Mouse (Mus musculus): ENCODE data around the gene Slc38a2. TPM values are rescaled to one million over a fixed set of nuclear protein-coding genes. Genes with fewer than 3 reads are reported as not detected.

The Slc38a2 gene
- polyA plus RNA-seq (2014; fragmentation: Nextera tagmentation; extraction: Ambion mirVana): 126 and 151 TPM in 2 replicates

DNA sequence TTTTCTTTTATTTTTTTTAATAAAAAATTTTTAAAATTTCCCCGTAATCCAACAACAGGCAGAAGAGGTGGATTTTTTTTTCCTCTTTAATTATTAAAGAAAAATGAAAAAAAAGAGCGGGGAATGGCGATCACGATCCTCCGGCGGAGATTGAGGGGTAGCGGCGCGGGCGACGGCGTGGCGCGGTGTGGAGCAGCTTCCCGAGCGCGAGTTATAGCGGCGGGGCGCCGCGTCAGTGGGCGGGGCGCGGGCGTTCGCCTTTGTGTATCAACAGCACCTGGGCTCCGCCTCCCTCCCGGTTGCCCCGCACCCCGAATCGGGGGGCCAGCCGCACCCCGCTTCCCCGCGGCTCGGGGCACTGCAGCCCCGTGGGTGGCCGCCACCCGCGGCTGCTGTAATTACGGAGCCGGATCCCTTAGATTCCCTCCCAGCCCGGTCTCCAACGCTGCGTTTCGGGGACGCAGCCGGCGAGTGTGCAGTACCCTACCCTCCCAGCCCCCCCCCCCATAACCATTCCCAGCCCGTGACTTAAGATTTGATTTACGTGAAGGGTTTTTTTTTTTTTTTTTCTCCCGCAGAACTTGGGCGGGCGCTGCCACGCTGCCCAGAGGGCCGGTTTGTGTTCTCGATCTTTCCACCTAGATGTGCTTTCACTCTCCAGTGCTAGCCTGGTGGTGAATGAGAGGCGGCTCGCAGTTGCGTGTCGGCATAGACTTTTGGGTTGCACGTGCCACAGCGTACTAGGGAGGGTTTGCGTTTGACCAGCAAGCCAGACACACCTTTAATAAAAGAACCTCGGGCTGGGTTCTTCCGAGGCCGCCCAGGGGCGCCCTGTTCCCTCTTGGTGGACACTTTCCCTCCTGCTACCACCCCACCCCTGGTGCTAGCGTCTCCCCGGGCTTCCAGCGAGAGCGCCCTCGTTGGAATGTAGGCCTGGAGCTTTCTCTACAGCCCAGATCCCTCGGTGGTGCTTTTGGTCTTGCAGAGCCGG is at the start of gene Slc38a2:
TSS of gene Slc38a2 (minus strand) at position 210 of the 991 bp plus-strand sequence.
- H3K4me1 ChIP-seq (ENCODE audit: control insufficient read depth, insufficient read depth, low read length): peaks cover 31% of the 10 kb centered on the region
- ATAC-seq (ENCODE audit: low read depth): peak; percentile 90
- H3K4me3 ChIP-seq (ENCODE audit: low read depth, low read length): peak within 1 kb of the TSS; percentile 89
- H3K27ac ChIP-seq (ENCODE audit: low read depth, low read length): peak within 1 kb of the TSS; percentile 100
- H3K27me3 ChIP-seq (ENCODE audit: control insufficient read depth, insufficient read depth, low read length): no peaks in the 10 kb centered on the region
- H3K4me2 ChIP-seq (ENCODE audit: low read depth, low read length): peak within 1 kb of the TSS; percentile 66
- H3K9me3 ChIP-seq (ENCODE audit: control insufficient read depth, low read length): no peaks in the 10 kb centered on the region
- WGBS: under 1% methylated on average over 64 of the region's 76 CpGs
- peak within 1 kb of the TSS; percentile 98 for H3K9ac ChIP-seq (replicated peaks; ENCODE audit: low read depth, low read length)
- H3K36me3 ChIP-seq (ENCODE audit: control insufficient read depth, insufficient read depth, low read length): peaks cover 16% of the 10 kb centered on the region; the same call in 1 of the 2 replicates

DNA sequence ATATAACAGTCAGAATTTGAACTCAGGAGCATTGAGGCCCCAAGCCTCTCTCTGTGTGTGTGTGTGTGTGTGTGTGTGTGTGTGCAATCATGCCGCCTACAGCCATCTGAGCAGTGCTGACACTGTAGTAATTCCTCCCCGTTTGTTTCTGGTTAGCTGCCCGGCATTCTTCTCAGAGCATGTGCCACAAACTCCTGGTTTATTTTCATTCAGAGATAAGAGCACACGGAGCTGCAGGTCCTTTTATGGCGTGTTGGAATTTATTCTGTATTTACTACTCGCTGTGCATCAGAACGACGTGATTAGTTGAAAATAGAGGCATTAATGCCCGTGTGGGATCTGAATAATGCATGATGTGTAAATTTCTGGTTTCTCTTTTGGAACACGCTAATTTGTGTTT is 49.6 kb upstream of the Slc38a2 start:
- H3K36me3 ChIP-seq (ENCODE audit: control insufficient read depth, insufficient read depth, low read length): no peaks in the 10 kb centered on the region
- 46% methylated on average over 10 of the region's 10 CpGs for WGBS
- no peak overlapping the region for H3K4me2 ChIP-seq (ENCODE audit: low read depth, low read length)
- H3K27me3 ChIP-seq (ENCODE audit: control insufficient read depth, insufficient read depth, low read length): no peaks in the 10 kb centered on the region
- no peak overlapping the region for H3K9ac ChIP-seq (replicated peaks; ENCODE audit: low read depth, low read length)
- peak; percentile 21; the same call in 1 of the 2 replicates for ATAC-seq (ENCODE audit: low read depth)
- H3K9me3 ChIP-seq (ENCODE audit: control insufficient read depth, low read length): no peaks in the 10 kb centered on the region
- no peak overlapping the region for H3K27ac ChIP-seq (ENCODE audit: low read depth, low read length)
- H3K4me1 ChIP-seq (ENCODE audit: control insufficient read depth, insufficient read depth, low read length): no peaks in the 10 kb centered on the region
- H3K4me3 ChIP-seq (ENCODE audit: low read depth, low read length): no peak overlapping the region

DNA sequence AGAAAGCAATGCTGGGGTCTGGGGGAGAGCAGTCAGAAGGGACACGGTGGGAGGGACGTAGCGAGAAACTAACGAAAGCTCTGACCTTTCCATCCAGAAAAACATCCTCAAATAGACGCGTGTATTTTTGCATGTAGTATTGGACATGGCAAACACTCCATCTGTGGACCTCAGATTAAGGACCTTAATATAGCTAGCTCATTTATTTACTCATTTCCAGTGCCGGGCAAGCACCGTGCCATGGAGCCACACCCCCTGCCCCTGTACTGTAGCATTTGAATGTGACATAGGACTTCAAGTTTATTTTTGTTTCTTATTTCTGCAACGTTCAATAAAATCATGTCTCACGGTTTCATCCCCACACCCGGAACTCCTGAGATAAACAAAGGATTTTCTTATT is 48.0 kb upstream of the Slc38a2 start:
- Histone ChIP-seq H3K9me3 (ENCODE audit: control insufficient read depth, low read length) (no peaks in the 10 kb centered on the region), H3K36me3 (ENCODE audit: control insufficient read depth, insufficient read depth, low read length) (no peaks in the 10 kb centered on the region), H3K4me1 (ENCODE audit: control insufficient read depth, insufficient read depth, low read length) (no peaks in the 10 kb centered on the region), H3K27me3 (ENCODE audit: control insufficient read depth, insufficient read depth, low read length) (no peaks in the 10 kb centered on the region), H3K27ac (ENCODE audit: low read depth, low read length) (no peak overlapping the region), H3K9ac (replicated peaks; ENCODE audit: low read depth, low read length) (no peak overlapping the region), H3K4me2 (ENCODE audit: low read depth, low read length) (no peak overlapping the region), H3K4me3 (ENCODE audit: low read depth, low read length) (no peak overlapping the region)
- no peak for ATAC-seq (ENCODE audit: low read depth)
- WGBS: 90% methylated on average over 11 of the region's 11 CpGs

DNA sequence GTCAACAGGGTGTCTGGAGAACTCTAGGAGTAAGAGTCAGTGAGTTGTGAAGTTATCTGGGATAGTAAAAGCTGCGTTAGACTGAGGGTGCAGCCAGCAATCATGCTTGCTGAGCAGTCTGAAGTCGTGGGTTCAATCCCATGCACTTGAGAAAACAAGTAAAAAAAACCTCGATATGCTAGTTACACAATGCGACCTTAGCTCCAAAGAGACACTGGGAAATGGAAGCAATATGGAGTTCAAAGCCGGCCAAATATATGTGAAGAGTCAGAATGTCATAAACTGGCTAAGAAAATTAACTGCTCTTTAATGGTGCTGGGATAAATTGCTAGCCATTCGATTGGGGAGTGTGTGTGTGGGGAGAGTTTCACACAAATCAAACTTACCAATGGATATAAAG is 47.5 kb upstream of the Slc38a2 start:
- Histone ChIP-seq H3K9me3 (ENCODE audit: control insufficient read depth, low read length) (no peaks in the 10 kb centered on the region), H3K27ac (ENCODE audit: low read depth, low read length) (no peak overlapping the region), H3K9ac (replicated peaks; ENCODE audit: low read depth, low read length) (no peak overlapping the region), H3K27me3 (ENCODE audit: control insufficient read depth, insufficient read depth, low read length) (no peaks in the 10 kb centered on the region), H3K4me1 (ENCODE audit: control insufficient read depth, insufficient read depth, low read length) (no peaks in the 10 kb centered on the region), H3K4me2 (ENCODE audit: low read depth, low read length) (no peak overlapping the region), H3K4me3 (ENCODE audit: low read depth, low read length) (no peak overlapping the region), H3K36me3 (ENCODE audit: control insufficient read depth, insufficient read depth, low read length) (no peaks in the 10 kb centered on the region)
- 78% methylated on average over 6 of the region's 6 CpGs for WGBS
- ATAC-seq (ENCODE audit: low read depth): no peak

DNA sequence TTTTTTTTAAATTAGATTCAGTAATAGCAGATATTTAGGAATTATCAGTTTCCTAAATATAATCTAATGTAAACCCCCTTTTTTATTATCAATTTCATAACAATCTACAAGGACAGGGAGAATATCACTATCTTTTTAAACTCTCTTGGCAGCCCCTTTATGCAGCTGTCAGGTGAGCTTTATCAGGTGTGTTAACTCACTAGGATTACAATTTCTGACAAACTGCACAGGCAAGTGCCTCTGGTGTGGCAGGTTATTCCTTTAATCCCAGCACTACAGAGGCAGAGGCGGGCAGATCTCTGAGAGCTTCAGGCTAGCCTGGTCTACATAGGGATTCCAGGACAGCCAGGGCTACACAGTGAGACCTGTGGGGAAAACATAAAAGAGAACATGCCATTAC is 45.8 kb upstream of the Slc38a2 start:
- H3K4me3 ChIP-seq (ENCODE audit: low read depth, low read length): no peak overlapping the region
- H3K36me3 ChIP-seq (ENCODE audit: control insufficient read depth, insufficient read depth, low read length): no peaks in the 10 kb centered on the region
- no peak overlapping the region for H3K27ac ChIP-seq (ENCODE audit: low read depth, low read length)
- H3K4me2 ChIP-seq (ENCODE audit: low read depth, low read length): no peak overlapping the region
- no peak overlapping the region for H3K9ac ChIP-seq (replicated peaks; ENCODE audit: low read depth, low read length)
- no peaks in the 10 kb centered on the region for H3K4me1 ChIP-seq (ENCODE audit: control insufficient read depth, insufficient read depth, low read length)
- H3K9me3 ChIP-seq (ENCODE audit: control insufficient read depth, low read length): no peaks in the 10 kb centered on the region
- 93% methylated on average over 1 of the region's 1 CpGs for WGBS
- no peak for ATAC-seq (ENCODE audit: low read depth)
- no peaks in the 10 kb centered on the region for H3K27me3 ChIP-seq (ENCODE audit: control insufficient read depth, insufficient read depth, low read length)

DNA sequence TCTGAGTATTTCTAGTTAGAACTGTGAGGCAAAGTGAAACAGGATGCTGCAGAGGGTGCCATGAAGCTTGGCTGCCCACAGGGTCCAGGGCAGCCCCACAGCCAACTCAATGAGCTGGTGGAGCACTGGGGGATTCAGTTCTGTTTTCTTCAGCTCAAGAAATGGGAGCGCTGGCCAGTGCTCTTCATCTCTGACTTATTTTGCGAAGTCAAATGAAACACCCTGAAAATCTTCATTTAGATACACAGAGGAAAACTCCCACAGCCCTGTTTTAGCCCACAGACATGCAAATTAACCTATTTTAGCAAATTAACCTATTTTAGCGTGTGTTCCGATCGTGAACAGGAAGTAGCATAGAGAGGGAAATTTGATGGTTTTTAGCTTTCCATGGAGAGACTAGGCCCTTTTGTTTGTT is 45.4 kb upstream of the Slc38a2 start:
- no peaks in the 10 kb centered on the region for H3K4me1 ChIP-seq (ENCODE audit: control insufficient read depth, insufficient read depth, low read length)
- 88% methylated on average over 5 of the region's 5 CpGs for WGBS

DNA sequence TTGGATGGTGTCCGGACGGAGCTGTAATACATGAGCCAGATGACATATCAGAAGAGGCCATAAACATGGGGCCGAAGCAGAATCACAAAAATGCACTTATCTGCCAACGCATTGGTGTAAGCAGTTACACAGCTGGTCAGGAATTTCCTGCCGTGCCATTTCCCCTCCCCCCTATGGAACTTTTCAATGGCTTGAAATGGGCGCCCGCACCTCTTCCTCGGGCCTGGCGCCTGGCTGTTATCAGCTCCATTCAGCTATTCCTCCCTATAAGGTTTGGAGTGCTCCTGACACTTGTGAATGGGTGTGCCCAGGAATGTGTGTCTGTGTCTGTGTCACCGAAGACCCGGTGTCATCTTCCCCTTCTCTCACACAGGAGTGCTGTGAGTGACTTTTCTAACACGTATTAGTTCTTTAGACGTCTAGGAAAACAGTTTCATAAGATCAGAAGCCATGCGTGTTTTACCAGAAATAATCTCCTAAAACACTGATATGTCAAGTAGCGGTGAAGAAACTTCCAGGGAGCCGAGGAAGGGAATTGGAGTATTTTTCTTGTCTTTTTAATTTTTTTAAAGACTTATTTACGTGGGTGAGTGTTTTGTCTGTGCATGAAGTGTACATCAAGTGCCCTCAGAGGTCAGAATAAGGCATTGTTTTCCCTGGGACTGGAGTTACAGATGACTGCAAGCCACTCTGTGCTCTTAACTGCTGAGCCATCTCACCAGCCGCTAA is 44.8 kb upstream of the Slc38a2 start:
- no peaks in the 10 kb centered on the region for H3K9me3 ChIP-seq (ENCODE audit: control insufficient read depth, low read length)

More for the DNA sequence above, 45.4 kb upstream of the Slc38a2 start:
- Histone ChIP-seq H3K27ac (ENCODE audit: low read depth, low read length) (no peak overlapping the region), H3K4me3 (ENCODE audit: low read depth, low read length) (no peak overlapping the region), H3K27me3 (ENCODE audit: control insufficient read depth, insufficient read depth, low read length) (no peaks in the 10 kb centered on the region), H3K9me3 (ENCODE audit: control insufficient read depth, low read length) (no peaks in the 10 kb centered on the region), H3K4me2 (ENCODE audit: low read depth, low read length) (no peak overlapping the region), H3K36me3 (ENCODE audit: control insufficient read depth, insufficient read depth, low read length) (no peaks in the 10 kb centered on the region), H3K9ac (replicated peaks; ENCODE audit: low read depth, low read length) (no peak overlapping the region)
- no peak for ATAC-seq (ENCODE audit: low read depth)

DNA sequence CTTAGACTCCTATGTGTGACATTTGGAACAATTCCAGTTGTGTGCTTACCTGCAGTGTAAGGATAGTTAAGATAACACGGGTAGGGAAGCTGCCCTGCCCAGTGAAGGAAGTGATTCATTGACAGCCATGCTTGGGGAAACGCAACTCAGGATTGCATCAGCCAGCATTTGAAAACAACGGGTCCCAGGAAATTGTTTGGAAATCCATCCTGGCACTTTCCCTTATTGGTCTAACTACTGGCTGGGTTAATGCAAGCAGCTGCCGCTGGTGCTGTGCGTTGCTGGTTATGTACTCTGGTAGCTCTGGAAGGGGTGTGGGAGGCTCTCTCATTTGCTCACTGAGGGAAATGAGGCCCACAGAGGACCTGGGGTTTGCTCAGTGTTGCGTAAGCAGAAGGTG is 43.7 kb upstream of the Slc38a2 start:
- H3K4me3 ChIP-seq (ENCODE audit: low read depth, low read length): no peak overlapping the region
- no peak for ATAC-seq (ENCODE audit: low read depth)
- H3K9ac ChIP-seq (replicated peaks; ENCODE audit: low read depth, low read length): no peak overlapping the region
- no peak overlapping the region for H3K4me2 ChIP-seq (ENCODE audit: low read depth, low read length)
- WGBS: 76% methylated on average over 6 of the region's 6 CpGs
- H3K27ac ChIP-seq (ENCODE audit: low read depth, low read length): no peak overlapping the region
- H3K27me3 ChIP-seq (ENCODE audit: control insufficient read depth, insufficient read depth, low read length): no peaks in the 10 kb centered on the region
- H3K9me3 ChIP-seq (ENCODE audit: control insufficient read depth, low read length): no peaks in the 10 kb centered on the region
- no peaks in the 10 kb centered on the region for H3K36me3 ChIP-seq (ENCODE audit: control insufficient read depth, insufficient read depth, low read length)
- no peaks in the 10 kb centered on the region for H3K4me1 ChIP-seq (ENCODE audit: control insufficient read depth, insufficient read depth, low read length)

More for the DNA sequence above, 44.8 kb upstream of the Slc38a2 start:
- Histone ChIP-seq H3K4me1 (ENCODE audit: control insufficient read depth, insufficient read depth, low read length) (no peaks in the 10 kb centered on the region), H3K9ac (replicated peaks; ENCODE audit: low read depth, low read length) (no peak overlapping the region), H3K36me3 (ENCODE audit: control insufficient read depth, insufficient read depth, low read length) (no peaks in the 10 kb centered on the region), H3K27me3 (ENCODE audit: control insufficient read depth, insufficient read depth, low read length) (no peaks in the 10 kb centered on the region), H3K4me2 (ENCODE audit: low read depth, low read length) (no peak overlapping the region), H3K4me3 (ENCODE audit: low read depth, low read length) (no peak overlapping the region), H3K27ac (ENCODE audit: low read depth, low read length) (no peak overlapping the region)
- no peak for ATAC-seq (ENCODE audit: low read depth)
- WGBS: 81% methylated on average over 18 of the region's 18 CpGs
